Mouse (Mus musculus): Measurements from ENCODE around the gene Mospd3. TPM values are rescaled to one million over a fixed set of nuclear protein-coding genes. Genes with fewer than 3 reads are reported as not detected.

Mospd3 gene
- polyA plus RNA-seq (2012; rRNA removed) = 108 and 115 TPM in 2 replicates

GRCm38 (mm10) chr5:137600619-137601364 is at the start of gene Mospd3:
TSS of gene Mospd3 (minus strand) at chr5:137601058.

GRCm38 (mm10) chr5:137645652-137646091 is 44.8 kb upstream of the Mospd3 start, which contains the start of gene Irs3:
TSS of gene Irs3 (minus strand) at chr5:137645714.

DNA sequence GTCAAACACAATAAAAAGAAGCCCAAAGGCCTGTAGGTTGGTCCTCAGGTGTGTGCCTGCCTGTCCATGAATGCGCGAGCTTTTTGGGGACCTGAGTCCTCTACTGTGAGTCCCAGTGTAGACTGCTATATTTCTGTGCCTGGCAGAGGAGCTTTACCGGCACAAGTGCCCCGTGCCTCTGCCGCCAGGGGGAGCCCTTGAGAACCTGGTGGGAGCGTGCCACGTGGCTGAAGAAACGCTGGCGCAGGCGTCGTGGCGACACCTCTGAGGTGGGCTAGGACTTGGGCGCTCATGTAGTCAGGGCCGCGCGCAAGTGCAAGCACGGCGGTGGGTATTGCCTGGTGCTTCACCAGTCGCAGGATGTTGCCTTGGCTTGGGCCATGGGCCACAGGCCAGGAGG is 40.2 kb upstream of the Mospd3 start, which contains the start of gene Sap25:
Sap25 (plus strand) TSS at position 281 of the 400 bp plus-strand sequence.

DNA sequence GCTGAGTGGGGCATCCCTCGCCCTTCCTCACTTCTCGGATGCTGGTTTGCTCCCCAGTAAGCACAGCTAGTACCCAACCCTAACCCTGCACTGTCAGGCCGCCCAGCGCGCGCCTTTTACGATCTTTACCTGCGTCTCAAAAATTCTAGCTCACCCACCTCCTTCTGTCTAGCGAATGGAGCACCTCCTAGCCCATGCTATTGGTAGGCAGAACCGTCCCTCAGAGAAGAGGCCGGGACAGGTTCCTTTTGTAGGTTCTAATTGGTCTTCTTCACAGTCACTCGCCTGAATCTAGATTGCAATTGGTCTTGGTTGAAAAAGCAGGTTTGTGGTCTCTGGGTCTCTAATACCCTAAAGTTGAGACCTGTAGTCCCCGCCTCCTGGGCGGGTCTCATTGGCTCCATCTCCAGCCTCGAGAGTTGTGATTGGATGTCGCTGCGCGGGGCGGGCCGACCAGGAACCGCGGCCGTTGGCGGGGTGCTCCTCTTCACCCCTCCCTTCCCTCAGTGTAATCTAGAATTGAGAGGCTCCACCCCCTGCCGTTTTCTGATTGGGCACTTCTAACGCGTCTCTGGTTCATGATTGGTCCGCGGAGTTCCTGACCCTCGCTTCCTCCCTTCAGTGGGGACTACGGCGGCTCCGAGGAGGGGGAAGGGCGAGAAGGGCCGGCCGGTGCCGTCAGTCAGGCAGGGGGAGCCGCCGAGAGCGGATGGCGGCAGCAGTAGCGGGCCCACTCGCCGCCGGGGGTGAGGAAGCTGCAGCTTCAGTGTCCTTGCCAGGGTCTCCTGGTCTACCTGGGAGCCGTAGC is 27.8 kb upstream of the Mospd3 start, which contains the start of the genes Fbxo24, Lrch4 and Gm20605:
Fbxo24 (minus strand) TSS at position 505 of the 808 bp plus-strand sequence.
Lrch4 (plus strand) TSS at position 624 of the 808 bp plus-strand sequence.
Gm20605 (plus strand) TSS at position 678 of the 808 bp plus-strand sequence.

DNA sequence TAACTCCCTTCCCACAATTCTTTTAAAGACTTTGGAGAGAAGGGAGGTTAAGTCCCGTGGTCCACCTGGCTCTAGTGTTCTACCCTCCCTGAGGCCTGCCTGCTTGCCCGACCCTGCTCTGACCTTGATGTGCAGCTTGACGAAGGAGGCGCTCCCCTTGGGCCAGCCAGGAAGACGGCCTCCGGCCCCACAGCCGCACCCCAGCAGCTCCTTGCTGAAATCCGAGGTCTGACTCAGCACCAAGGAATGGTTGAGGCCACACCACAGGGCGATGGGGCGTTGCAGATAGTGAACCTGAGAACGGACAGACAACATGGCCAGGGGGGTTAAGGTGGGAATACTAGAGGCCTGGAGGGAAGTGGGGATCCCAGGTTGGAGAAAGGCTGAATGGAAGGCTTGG is 12.7 kb upstream of the Mospd3 start, which contains the start of gene Pcolce:
Pcolce (minus strand) TSS at position 235 of the 400 bp plus-strand sequence.

GRCm38 (mm10) chr5:137569665-137570064 is 31.2 kb downstream of the Mospd3 start, which contains the start of gene Tfr2:
TSS of gene Tfr2 (plus strand) at chr5:137569840.

GRCm38 (mm10) chr5:137553411-137553837 is 47.4 kb downstream of the Mospd3 start, which contains the start of gene Actl6b:
TSS of gene Actl6b (plus strand) at chr5:137553517.

Other genes with a start within 250 kb of the Mospd3 start
- gene Zan, start 124.0 kb downstream of the Mospd3 start, polyA plus RNA-seq (2012; rRNA removed) = 22.4 and 26.3 TPM in 2 replicates
- 40.2 and 51.9 TPM in 2 replicates for gene Pop7, start 98.5 kb downstream of the Mospd3 start, polyA plus RNA-seq (2012; rRNA removed)
- 27.8 and 28.4 TPM in 2 replicates for gene Gigyf1, start 82.5 kb downstream of the Mospd3 start, polyA plus RNA-seq (2012; rRNA removed)
- not detected in 2 replicates for gene Epo, start 67.8 kb downstream of the Mospd3 start, polyA plus RNA-seq (2012; rRNA removed)
- gene Gnb2, start 67.5 kb downstream of the Mospd3 start, polyA plus RNA-seq (2012; rRNA removed) = 1,263 and 1,764 TPM in 2 replicates
- gene Actl6b, start 47.5 kb downstream of the Mospd3 start, polyA plus RNA-seq (2012; rRNA removed) = 1.6 and 2.3 TPM in 2 replicates
- gene Tfr2, start 31.2 kb downstream of the Mospd3 start, polyA plus RNA-seq (2012; rRNA removed) = 0.35 and 0.53 TPM in 2 replicates
- gene Pcolce, start 12.7 kb upstream of the Mospd3 start, polyA plus RNA-seq (2012; rRNA removed) = 102 and 105 TPM in 2 replicates
- 0.76 and 0.82 TPM in 2 replicates for gene Fbxo24, start 27.9 kb upstream of the Mospd3 start, polyA plus RNA-seq (2012; rRNA removed)
- gene Lrch4, start 28.1 kb upstream of the Mospd3 start, polyA plus RNA-seq (2012; rRNA removed) = 72.8 and 76.5 TPM in 2 replicates
- 43.6 and 44.0 TPM in 2 replicates for gene Gm20605, start 28.1 kb upstream of the Mospd3 start, polyA plus RNA-seq (2012; rRNA removed)
- 130 and 133 TPM in 2 replicates for gene Sap25, start 40.3 kb upstream of the Mospd3 start, polyA plus RNA-seq (2012; rRNA removed)
- gene Irs3, start 44.7 kb upstream of the Mospd3 start, polyA plus RNA-seq (2012; rRNA removed) = 0.99 and 1.6 TPM in 2 replicates
- gene Agfg2, start 83.7 kb upstream of the Mospd3 start, polyA plus RNA-seq (2012; rRNA removed) = 30.9 and 51.1 TPM in 2 replicates
- gene Nyap1, start 140.5 kb upstream of the Mospd3 start, polyA plus RNA-seq (2012; rRNA removed) = 16.7 and 16.8 TPM in 2 replicates
- 172 and 193 TPM in 2 replicates for gene Tsc22d4, start 144.7 kb upstream of the Mospd3 start, polyA plus RNA-seq (2012; rRNA removed)
- gene Ppp1r35, start 177.8 kb upstream of the Mospd3 start, polyA plus RNA-seq (2012; rRNA removed) = 57.8 and 59.4 TPM in 2 replicates
- gene Mepce, start 186.6 kb upstream of the Mospd3 start, polyA plus RNA-seq (2012; rRNA removed) = 33.8 and 34.4 TPM in 2 replicates
- 0.28 and 0.30 TPM in 2 replicates for gene Zcwpw1, start 186.7 kb upstream of the Mospd3 start, polyA plus RNA-seq (2012; rRNA removed)
- gene Pilra, start 235.2 kb upstream of the Mospd3 start, polyA plus RNA-seq (2012; rRNA removed) = 1.3 and 3.1 TPM in 2 replicates